Mouse (Mus musculus): ENCODE results near the gene Ccl7.
A peak's percentile ranks its signal among the peaks of the same experiment; 100 is the strongest.

The Ccl7 gene

DNA sequence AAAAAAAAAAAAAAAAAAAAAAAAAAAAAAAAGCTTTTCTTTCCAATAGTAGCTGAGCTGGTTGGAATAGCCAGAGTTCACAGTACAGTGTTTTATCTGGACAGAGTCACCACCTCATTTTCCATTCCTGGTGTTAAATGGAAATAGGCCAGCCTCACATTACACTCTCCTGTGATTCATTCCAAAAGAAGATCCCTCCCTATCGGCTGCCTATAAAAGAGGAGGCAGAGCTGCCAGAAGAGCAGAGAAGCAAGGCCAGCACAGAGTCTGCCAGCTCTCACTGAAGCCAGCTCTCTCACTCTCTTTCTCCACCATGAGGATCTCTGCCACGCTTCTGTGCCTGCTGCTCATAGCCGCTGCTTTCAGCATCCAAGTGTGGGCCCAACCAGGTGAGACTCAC is at the start of gene Ccl7:
Gene Ccl7, plus strand, starts transcription at position 242 of the 400 bp plus-strand sequence.
- DNase-seq (ENCODE audit: low spot score) = no peak

DNA sequence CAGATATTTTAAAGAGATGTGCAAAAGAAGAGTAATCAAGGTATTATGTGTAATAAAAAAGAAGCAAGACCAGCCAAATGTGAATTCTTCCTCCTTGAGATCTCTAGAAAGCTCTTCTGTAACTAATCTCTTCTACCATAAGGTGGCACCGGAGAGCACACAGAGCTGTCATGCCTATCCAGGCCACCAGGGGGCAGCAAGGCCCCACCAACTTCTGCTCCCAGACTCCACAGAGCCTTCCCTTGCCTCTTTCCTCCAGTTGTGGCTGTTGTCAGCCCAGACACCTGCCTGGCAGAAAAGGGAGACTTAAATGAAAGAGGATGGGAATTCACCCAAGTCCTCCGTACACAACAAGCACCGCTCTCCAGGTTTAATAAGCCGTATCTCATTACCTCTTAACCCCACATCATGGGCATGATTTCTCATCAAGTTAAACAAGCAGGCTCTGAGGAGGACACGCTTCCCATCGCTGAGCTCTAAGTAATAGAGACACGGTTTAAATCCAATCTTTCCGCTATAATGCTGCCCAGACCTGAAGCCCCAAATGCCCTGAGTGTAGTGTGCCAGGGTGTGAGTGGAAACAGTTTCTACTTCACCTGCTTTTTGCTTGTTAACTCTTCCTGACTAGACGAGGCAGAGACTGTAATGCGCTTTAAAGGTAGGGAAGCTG is 49.2 kb upstream of the Ccl7 start:
- peak; percentile 78 for DNase-seq (ENCODE audit: low spot score)

DNA sequence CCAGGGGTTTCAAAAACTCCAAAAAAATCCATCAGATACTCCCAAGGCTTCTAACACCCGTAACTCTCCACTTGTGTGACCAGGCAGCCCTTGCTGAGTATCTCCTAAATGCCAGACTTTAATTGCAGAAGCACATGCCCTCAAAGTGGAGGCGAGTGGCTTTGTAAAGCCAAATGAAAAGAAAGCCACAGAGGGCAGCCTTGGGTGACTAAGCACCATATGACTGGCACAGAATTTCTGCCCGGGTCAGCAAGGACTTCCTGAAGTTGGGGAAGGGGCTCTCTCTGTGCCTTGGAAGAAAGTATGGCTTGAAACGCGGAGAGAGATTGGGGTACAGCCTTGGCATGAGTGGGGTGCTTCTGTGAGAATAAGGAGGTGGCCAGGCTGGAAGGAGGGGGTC is 48.4 kb upstream of the Ccl7 start:
- DNase-seq (ENCODE audit: low spot score) = no peak

DNA sequence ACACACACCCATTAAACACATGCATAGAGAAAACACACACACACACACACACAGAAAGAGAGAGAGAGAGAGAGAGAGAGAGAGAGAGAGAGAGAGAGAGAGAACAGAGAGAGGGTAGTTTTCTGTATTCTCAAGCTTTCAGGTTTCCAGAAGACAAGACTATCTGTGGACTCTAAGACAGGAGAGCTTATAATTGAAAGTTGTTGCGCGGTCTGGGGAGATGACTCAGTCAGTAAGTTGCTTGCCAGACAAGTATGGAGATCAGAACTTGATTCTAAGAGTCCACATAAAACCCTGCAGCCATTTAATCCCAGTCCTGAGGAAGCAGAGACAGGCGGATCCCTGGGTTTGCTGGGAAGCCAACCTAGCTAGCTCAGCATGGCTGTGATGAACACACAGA is 46.9 kb upstream of the Ccl7 start:
- DNase-seq (ENCODE audit: low spot score) = no peak

DNA sequence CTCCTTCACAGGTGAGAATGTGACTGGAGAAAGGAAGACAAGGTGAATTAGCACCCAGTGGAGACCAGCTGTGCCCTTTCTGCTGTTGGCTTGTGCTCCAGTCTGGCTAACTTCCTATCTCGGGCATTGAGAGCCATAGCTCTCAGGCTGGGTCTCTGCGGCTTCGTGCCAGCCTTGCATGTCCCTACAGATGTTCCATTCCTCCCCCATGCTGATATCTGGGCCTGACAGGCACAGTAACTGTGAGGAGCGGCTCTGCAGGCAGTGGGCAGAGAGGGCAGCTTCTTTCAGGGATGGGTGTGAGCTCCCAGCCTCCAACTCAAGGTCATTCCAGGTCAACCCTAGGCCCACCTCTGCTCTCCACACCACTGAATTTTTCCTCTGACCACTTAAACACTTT is 46.0 kb upstream of the Ccl7 start:
- DNase-seq (ENCODE audit: low spot score) = no peak

DNA sequence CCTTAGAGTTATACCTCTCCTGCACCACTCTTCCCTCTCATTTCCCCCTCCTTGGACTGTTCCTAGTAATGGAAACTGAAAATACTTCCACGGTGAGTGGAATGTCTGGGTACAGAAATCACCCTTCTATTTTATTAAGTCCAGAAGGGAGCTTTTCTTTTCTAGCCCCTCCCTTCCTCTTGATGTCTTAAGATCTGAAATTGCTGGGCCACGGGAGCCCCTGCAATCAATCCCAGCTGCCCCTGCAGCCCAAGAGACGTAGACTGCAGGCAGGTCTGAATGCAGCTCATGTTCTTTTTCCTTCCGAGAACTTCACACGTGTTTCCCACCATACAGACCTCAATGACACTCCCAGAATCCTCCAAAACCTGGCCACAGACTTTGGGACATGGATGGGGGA is 44.9 kb upstream of the Ccl7 start:
- DNase-seq (ENCODE audit: low spot score) = no peak

DNA sequence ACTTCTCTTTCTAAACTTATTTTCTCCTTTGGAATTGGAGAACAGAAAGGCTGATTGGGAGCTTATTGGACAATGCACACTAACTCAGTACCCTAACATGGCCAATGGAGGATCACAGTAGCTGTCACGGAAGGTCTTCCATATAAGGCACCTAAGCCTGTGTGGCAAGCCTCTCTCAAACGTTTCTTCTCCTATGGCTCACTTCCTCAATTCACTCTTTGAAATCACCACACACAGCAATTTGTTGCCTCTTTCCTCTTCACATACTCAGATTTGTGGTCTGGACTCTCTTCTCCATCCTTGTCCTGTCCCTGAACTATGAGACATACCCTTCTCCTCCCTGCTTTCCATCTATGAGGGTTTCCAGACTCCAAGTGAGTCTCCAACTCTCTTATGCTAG is 40.7 kb upstream of the Ccl7 start:
- no peak for DNase-seq (ENCODE audit: low spot score)

DNA sequence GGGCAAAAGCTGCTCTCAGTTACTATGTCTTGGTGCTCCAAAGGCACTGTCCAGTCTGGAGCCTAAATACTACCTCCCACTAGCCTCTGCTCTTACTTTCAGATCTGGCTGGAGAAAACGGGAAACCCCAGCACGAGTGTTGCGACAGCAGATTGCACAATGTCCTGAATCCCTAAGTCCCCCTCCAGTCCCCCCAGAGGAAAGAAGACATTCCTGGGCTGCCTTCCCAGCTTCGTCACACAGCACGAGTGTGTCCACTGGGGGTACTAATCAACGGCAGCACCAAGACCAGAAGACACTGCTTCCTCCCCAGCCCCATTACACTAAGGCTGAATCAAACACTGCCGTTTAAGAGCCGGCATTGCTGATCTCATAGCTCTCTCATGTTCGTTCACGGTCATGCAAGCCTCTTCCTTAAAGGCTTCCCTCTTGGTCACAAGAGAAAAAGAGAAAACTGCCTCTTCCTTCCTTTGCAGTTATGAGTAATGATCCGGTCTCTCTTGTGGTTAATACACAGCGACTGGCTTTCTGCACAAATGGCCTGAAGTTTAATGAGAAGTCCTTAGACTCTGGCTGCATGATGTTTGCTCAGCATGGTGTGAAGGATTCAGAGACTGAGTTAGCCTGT is 38.6 kb upstream of the Ccl7 start:
- DNase-seq (ENCODE audit: low spot score) = no peak

DNA sequence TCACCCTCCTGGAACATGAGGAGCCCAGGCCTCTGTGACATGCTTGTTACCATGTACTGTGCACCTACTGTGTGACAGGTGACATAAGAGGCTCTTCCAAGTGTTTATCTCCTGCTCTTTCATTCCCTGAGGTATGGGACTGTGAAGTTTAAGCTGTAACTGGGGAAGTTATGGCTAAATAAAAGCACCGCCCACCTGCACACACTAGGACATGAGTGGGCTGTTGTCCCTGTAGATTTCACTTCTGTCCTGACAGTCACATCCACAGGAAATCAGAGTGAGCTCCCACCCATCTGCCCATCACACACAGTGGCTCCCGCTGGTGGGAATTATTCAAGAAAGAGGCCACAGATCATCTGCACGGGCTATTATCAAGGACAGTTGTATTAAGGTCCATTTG is 35.4 kb upstream of the Ccl7 start:
- no peak for DNase-seq (ENCODE audit: low spot score)

DNA sequence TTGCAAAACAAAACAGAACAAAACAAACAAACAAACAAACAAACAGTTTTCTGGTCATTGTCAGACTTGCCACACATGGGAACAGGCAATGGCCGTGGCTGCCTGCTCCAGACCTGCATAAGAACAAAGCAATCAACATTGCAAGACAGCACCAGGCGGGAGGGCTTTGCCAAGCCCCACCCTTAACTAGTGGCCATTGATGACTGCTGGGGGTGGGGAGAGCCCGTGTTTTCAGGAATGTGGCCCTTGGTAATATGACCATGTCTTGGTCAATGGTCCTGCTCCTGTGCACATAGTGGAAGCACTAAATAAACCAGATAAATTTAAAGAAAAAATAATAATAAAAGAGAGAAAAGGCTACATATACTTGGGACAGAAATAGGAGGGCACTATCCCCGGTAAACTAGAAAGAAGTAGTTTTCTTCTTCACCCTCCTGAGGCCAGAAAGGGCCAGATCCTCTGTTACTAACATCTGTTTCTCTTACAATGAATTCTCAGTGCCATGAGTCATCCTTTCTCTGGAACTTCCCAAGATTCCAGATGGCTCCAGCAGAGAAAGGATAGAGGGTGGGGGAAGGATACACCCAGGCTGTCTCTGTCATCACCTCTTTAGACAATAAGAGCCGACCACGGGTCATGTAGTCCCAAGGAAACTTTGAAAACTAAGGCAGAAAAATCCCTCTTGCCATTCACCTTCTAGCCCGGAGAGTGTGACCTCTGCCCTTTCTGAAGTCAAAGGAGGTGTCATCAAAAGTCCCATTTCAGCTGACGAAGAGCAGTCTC is 33.9 kb upstream of the Ccl7 start:
- no peak for DNase-seq (ENCODE audit: low spot score)

DNA sequence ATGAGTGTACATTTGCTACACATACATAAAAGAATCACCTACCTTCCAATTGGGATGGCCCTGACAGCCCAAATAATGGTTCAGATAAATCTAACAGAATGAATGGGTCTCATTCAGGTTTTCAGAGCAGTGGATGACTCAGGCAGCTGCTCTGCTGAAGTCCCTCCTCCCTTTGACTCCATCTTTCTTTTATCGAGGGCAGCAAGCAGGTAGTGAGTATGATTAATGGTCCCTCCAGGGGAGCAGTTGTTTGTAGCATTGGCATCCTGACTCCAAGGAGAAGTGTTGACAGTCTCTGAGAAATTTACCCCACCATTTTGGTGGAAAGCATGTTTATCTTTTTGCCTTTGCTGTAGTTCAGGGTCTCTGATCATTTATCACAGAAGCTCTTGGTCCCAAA is 31.8 kb upstream of the Ccl7 start:
- no peak for DNase-seq (ENCODE audit: low spot score)

DNA sequence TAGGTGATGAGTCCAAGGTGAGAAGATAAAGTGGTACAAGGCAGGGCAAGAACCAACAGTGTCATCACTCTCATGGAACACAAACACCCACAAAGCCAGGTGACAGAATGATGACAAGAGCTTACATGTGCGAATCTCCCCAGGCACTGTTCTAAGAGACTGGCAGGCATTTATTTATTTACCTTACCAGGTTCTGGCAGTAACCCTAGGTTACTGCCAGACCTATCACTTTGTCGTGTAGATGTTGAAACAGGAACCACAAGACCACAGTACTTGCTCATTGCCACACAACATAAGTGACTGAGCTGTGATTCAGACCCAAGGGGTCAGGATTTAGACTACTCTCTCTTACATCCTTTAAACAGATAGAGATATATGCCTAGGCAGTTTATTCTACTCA is 30.4 kb upstream of the Ccl7 start:
- DNase-seq (ENCODE audit: low spot score) = no peak

DNA sequence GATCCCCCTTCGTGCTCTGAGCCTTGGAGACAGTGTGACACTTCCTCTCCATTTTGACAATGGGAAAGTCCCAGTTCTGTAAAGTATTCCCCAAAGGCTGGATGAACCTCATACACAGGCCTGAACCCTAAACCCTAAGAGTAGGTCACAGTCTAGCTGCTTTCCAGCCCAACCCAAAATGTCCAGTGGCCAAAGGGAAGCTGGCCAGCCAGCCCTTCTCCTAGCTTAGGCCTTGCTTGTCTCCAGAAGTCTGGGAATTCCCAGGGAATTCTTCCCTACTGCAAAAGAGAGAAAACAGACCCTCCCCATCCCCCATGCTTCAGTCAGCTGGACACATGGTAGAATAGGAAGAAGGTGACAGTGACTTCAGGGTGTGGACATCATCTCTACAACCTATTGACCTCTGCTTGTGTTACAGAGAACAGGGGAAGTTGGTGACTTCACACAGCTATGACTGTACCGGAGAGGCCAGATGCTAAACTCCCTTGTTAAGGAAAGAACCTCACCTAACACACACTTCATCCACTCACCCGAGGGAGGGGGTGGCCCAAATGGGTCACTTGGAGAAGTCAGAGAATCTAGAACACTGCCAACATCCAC is 29.2 kb upstream of the Ccl7 start:
- DNase-seq (ENCODE audit: low spot score) = no peak

DNA sequence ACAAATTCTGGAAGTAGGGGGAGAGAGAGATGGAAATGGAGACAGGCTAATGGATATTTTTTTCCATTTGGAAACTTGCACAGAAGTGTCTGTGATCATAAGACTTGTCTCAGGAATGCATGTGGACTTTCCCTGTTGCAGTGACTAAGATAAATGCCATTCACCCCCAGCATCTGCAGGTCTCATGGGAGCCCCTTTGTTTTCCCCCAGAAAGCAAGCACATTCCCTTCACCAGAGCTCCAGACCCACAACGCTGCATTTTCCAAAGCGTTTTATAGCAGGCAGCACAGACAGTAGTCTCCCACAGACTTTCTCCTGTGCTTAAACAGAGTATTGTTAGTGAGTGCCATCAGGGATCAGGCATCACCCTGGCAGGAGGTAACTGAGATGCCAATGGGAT is 26.1 kb upstream of the Ccl7 start:
- no peak for DNase-seq (ENCODE audit: low spot score)

DNA sequence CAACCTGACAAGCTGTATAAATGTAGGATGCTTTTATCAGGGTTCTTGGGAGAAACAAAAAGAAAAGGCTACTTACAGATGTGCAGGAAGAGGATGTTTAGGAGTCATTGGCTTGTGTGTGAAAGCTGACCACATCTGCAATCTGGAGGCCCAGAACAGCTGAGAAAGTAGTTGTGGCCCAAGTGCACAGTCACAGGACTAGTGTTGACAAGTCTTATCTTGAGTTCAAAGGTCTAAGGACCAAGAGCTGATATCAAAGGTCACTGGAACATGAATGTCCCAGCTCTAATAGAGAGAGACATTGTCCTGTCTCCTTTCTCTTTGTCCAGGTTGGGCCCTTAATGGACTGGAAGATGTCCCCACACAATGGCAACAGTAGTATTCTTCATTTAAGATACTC is 25.7 kb upstream of the Ccl7 start:
- DNase-seq (ENCODE audit: low spot score) = no peak

DNA sequence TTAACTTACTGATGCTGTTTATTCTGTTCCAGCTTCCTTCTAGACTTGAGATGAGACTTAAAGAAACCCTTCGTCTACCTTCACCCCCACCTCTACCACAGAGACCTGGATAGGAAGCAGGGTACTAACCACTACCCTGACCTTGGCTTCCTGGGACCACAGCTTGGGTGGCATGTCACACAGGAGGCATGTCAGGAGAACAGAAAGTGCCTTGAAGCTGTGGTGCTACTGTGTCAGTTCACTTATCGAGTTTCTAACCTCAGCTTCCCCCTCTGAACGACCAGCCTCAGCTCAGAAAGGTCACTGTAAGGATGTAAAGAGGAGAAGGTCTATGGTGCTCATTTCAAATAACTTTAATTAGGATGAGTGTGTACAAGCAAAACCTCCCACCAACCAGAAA is 24.1 kb upstream of the Ccl7 start:
- DNase-seq (ENCODE audit: low spot score) = no peak

DNA sequence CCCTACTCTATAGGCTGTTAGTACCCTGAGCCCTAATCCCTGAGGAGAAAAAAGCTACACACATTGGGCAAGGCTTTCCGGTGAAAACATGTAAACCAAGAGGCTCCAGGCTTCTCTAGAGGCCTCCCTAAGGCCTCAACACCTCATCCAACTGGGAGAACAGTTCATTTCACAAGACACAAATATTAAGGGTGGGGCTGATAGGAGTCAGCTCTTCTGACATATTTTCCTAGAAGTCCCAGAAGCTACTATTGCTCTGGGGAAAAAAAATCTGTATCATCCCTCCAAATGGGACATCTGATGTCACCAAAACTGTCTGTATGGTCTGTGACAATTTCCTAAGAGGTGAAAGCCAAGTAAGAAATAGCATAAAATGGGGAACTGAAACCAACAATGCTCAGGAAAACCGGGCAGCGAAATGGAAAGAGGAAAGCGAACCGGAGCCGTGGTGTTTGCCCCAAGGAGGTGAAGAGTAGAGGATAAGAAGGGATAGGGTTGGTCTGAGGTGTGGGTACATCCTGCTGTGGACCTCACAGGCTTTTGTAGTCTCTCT is 22.9 kb upstream of the Ccl7 start:
- DNase-seq (ENCODE audit: low spot score) = no peak

DNA sequence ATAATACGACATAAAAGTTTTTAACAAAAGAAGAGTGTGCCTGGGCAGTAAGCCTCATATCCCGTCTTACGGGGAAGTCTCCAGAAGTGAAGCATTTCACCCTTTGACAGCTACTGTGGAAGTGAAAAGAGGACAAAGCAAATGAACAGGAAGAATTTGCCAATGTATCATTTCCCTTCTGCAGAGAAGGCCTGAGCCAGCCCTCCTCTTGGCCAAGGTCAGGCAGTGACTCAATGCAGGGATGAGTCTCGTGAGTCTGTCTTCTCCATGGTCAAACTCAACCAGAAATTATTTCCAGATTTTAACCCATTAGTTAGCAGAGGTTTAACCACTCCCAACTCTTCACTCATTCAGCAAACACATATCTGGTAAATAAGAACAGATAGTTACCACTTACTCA is 21.7 kb upstream of the Ccl7 start:
- no peak for DNase-seq (ENCODE audit: low spot score)

DNA sequence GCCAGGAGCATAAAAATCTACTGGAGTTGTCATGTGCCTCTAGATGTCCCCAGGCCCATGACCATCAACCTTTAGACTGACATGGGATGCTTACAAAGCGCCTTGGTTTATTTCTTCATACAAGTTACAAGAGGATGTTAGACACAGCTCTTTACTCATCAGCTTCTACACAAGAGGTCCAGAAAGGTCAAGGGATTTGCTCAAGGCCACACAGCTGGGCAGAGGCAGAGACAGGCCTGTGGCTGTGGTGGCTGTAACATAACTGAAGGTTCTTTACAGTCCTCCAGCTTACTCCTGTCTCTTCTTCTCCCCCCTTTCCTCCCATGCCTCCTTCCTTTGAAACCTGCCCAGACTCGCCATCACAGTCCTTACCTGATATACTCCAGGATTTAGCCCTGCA is 15.3 kb upstream of the Ccl7 start:
- no peak for DNase-seq (ENCODE audit: low spot score)

DNA sequence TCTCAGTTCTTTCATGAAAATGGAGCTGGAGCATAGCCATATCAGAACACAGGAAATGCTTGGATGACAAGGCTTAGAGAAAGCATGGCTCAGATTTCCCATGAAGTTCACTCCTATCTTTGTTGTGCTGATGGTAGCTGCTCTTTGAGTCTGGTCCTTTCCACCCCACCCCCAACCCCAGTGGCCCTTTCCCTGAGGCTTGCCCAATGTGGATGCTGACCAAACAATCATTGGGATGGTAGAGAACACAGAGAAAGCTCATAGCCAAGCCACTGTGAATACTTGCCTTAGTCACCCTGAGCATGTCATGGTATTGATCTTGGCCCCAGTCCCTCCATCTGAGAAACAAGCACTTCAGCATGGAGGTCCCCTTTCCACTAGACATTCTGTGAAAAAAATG is 13.4 kb upstream of the Ccl7 start:
- DNase-seq (ENCODE audit: low spot score) = no peak

DNA sequence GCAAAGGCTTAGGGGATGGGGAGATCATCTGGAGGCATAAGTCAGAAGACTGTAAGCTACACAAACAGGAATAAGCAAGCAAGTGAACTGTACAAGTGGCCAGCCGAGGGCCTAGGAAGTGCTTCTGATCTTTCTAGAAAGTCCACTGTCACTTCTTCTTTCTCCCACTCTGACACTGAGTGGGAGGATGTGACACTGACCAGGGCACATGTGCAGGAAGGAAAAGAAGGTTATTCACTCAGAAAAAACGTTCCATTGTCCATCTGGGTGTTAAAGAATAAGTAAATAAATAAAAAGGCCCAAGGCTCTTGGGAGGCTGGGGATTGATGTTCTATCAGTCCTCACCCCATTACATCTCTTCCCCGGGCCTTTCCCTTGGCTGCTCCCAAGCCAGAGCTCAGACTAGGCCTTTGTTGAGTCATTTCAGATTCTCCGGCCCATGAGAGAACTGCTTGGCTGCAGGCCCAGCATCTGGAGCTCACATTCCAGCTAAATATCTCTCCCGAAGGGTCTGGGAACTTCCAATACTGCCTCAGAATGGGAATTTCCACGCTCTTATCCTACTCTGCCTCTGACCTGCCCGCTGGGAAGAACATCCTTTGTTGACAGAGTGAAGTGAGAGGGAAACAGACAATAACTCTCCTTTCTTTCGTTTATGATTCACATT is 12.7 kb upstream of the Ccl7 start:
- no peak for DNase-seq (ENCODE audit: low spot score)

DNA sequence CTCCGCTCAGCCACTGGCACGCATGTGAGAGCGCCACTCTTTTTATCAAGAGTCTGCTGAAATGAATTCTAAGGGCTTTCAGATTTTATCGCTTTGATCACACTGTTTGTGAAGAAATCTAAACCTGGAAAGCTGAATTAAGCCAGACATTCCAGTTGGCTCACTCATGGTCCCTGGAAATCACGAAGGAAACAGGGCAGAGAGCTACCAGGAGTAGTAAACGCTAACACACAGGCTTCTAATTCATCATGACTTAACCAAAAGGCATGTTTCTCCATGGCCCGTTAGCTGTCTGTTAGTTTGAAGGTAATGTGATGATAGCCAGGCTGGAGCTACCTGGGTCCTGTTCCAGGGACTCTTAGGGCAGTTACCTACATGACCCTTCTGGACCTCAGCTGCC is 11.1 kb upstream of the Ccl7 start:
- DNase-seq (ENCODE audit: low spot score) = no peak
